Mouse (Mus musculus): ENCODE results near the gene Gpr176. TPM values are rescaled to one million over a fixed set of nuclear protein-coding genes. Genes with fewer than 3 reads are reported as not detected.

Gpr176 gene
- polyA plus RNA-seq, 1 experiment from 2014 or later: 5.2 TPM

GRCm38 (mm10) chr2:118257094-118257493 lies 116.1 kb downstream of the Gpr176 start:
- peak; percentile 34; the same call in 1 of the 2 replicates for ATAC-seq (replicated peaks)
- Histone ChIP-seq H3K27me3 (no peaks in the 10 kb centered on the region), H3K9ac (replicated peaks) (no peak overlapping the region), H3K4me1 (peaks cover 11% of the 10 kb centered on the region; the same call in 1 of the 2 replicates), H3K27ac (replicated peaks) (no peak overlapping the region), H3K4me2 (replicated peaks) (peak overlapping the region; percentile 59), H3K4me3 (peak overlapping the region; percentile 47), H3K9me3 (no peaks in the 10 kb centered on the region), H3K36me3 (no peaks in the 10 kb centered on the region)
- 76% methylated on average over 8 of the region's 8 CpGs for whole genome bisulfite sequencing

GRCm38 (mm10) chr2:118256621-118257053 lies 116.6 kb downstream of the Gpr176 start, which contains the start of gene Fsip1:
Gene Fsip1 (minus strand): TSS chr2:118256966.
- 0 out of 2 replicates have a peak within 1 kb of the TSS, but pooled peaks have one; percentile 23 for H3K27ac ChIP-seq (replicated peaks)
- no peaks in the 10 kb centered on the region for H3K27me3 ChIP-seq
- WGBS: under 1% methylated on average over 25 of the region's 25 CpGs
- H3K4me3 ChIP-seq: peak within 1 kb of the TSS; percentile 47
- peaks cover 11% of the 10 kb centered on the region; the same call in 1 of the 2 replicates for H3K4me1 ChIP-seq
- peak within 1 kb of the TSS; percentile 50 for H3K9ac ChIP-seq (replicated peaks)
- peak within 1 kb of the TSS; percentile 59 for H3K4me2 ChIP-seq (replicated peaks)
- no peaks in the 10 kb centered on the region for H3K9me3 ChIP-seq
- peak; percentile 90 for ATAC-seq (replicated peaks)
- H3K36me3 ChIP-seq: no peaks in the 10 kb centered on the region

- no peaks in the 10 kb centered on the region for H3K36me3 ChIP-seq
- peaks cover 11% of the 10 kb centered on the region; the same call in 1 of the 2 replicates for H3K4me1 ChIP-seq
- no peak for ATAC-seq (replicated peaks)
- 71% methylated on average over 8 of the region's 8 CpGs for WGBS
- H3K9ac ChIP-seq (replicated peaks): no peak overlapping the region
- no peak overlapping the region for H3K27ac ChIP-seq (replicated peaks)
- H3K4me2 ChIP-seq (replicated peaks): no peak overlapping the region
- no peak overlapping the region for H3K4me3 ChIP-seq
- H3K27me3 ChIP-seq: no peaks in the 10 kb centered on the region
- H3K9me3 ChIP-seq: no peaks in the 10 kb centered on the region
These were observed 118.7 kb downstream of the Gpr176 start for GRCm38 (mm10) chr2:118254516-118254915.

- no peaks in the 10 kb centered on the region for H3K9me3 ChIP-seq
- H3K4me3 ChIP-seq: no peak overlapping the region
- no peak overlapping the region for H3K4me2 ChIP-seq (replicated peaks)
- H3K27me3 ChIP-seq: no peaks in the 10 kb centered on the region
- no peak overlapping the region for H3K27ac ChIP-seq (replicated peaks)
- H3K36me3 ChIP-seq: no peaks in the 10 kb centered on the region
- WGBS: 76% methylated on average over 12 of the region's 12 CpGs
- ATAC-seq (replicated peaks): no peak
- H3K4me1 ChIP-seq: peaks cover 3% of the 10 kb centered on the region; the same call in 1 of the 2 replicates
- H3K9ac ChIP-seq (replicated peaks): no peak overlapping the region
These were observed 124.3 kb downstream of the Gpr176 start for GRCm38 (mm10) chr2:118248966-118249365.

- Histone ChIP-seq H3K4me2 (replicated peaks) (no peak overlapping the region), H3K4me1 (peaks cover 3% of the 10 kb centered on the region; the same call in 1 of the 2 replicates), H3K36me3 (no peaks in the 10 kb centered on the region), H3K27me3 (no peaks in the 10 kb centered on the region), H3K27ac (replicated peaks) (no peak overlapping the region), H3K9me3 (no peaks in the 10 kb centered on the region), H3K4me3 (no peak overlapping the region), H3K9ac (replicated peaks) (no peak overlapping the region)
- 72% methylated on average over 2 of the region's 2 CpGs for WGBS
- no peak for ATAC-seq (replicated peaks)
These were observed 125.2 kb downstream of the Gpr176 start for GRCm38 (mm10) chr2:118248016-118248415.

- Histone ChIP-seq H3K9me3 (no peaks in the 10 kb centered on the region), H3K4me3 (no peak overlapping the region), H3K9ac (replicated peaks) (no peak overlapping the region), H3K36me3 (no peaks in the 10 kb centered on the region), H3K4me2 (replicated peaks) (no peak overlapping the region), H3K4me1 (peaks cover 3% of the 10 kb centered on the region; the same call in 1 of the 2 replicates), H3K27me3 (no peaks in the 10 kb centered on the region), H3K27ac (replicated peaks) (no peak overlapping the region)
- peak; percentile 80 for ATAC-seq (replicated peaks)
- WGBS: 9% methylated on average over 10 of the region's 10 CpGs
These were observed 127.3 kb downstream of the Gpr176 start for GRCm38 (mm10) chr2:118245914-118246313.

GRCm38 (mm10) chr2:118236196-118236595 lies 137.0 kb downstream of the Gpr176 start:
- no peak overlapping the region for H3K4me2 ChIP-seq (replicated peaks)
- no peak overlapping the region for H3K9ac ChIP-seq (replicated peaks)
- H3K4me1 ChIP-seq: peaks cover 8% of the 10 kb centered on the region
- H3K4me3 ChIP-seq: no peak overlapping the region
- H3K36me3 ChIP-seq: no peaks in the 10 kb centered on the region
- no peaks in the 10 kb centered on the region for H3K9me3 ChIP-seq
- WGBS: 80% methylated on average over 7 of the region's 7 CpGs
- no peaks in the 10 kb centered on the region for H3K27me3 ChIP-seq
- H3K27ac ChIP-seq (replicated peaks): no peak overlapping the region
- no peak for ATAC-seq (replicated peaks)

- 59% methylated on average over 3 of the region's 3 CpGs for WGBS
These were observed 137.6 kb downstream of the Gpr176 start for GRCm38 (mm10) chr2:118235614-118236013.

GRCm38 (mm10) chr2:118230544-118230943 lies 142.7 kb downstream of the Gpr176 start:
- ATAC-seq (replicated peaks): no peak
- H3K27me3 ChIP-seq: no peaks in the 10 kb centered on the region
- no peak overlapping the region for H3K27ac ChIP-seq (replicated peaks)
- no peaks in the 10 kb centered on the region for H3K36me3 ChIP-seq
- no peaks in the 10 kb centered on the region for H3K9me3 ChIP-seq
- H3K4me3 ChIP-seq: no peak overlapping the region
- no peak overlapping the region for H3K9ac ChIP-seq (replicated peaks)
- H3K4me2 ChIP-seq (replicated peaks): no peak overlapping the region
- WGBS: 90% methylated on average over 3 of the region's 3 CpGs
- H3K4me1 ChIP-seq: peaks cover under 1% of the 10 kb centered on the region; the same call in 1 of the 2 replicates

More at GRCm38 (mm10) chr2:118235614-118236013, 137.6 kb downstream of the Gpr176 start:
- Histone ChIP-seq H3K4me2 (replicated peaks) (no peak overlapping the region), H3K36me3 (no peaks in the 10 kb centered on the region), H3K4me3 (no peak overlapping the region), H3K9me3 (no peaks in the 10 kb centered on the region), H3K27ac (replicated peaks) (no peak overlapping the region), H3K4me1 (peaks cover 8% of the 10 kb centered on the region), H3K27me3 (no peaks in the 10 kb centered on the region), H3K9ac (replicated peaks) (no peak overlapping the region)
- 0 out of 2 replicates have a peak, but pooled peaks have one; percentile 35 for ATAC-seq (replicated peaks)

GRCm38 (mm10) chr2:118228486-118229079 lies 144.6 kb downstream of the Gpr176 start:
- peak; percentile 71 for ATAC-seq (replicated peaks)
- Histone ChIP-seq H3K27ac (replicated peaks) (no peak overlapping the region), H3K9ac (replicated peaks) (no peak overlapping the region), H3K4me1 (peaks cover 11% of the 10 kb centered on the region), H3K36me3 (no peaks in the 10 kb centered on the region), H3K9me3 (no peaks in the 10 kb centered on the region), H3K4me3 (no peak overlapping the region), H3K27me3 (no peaks in the 10 kb centered on the region), H3K4me2 (replicated peaks) (no peak overlapping the region)
- 62% methylated on average over 4 of the region's 4 CpGs for WGBS

All from forebrain, embryonic 15.5 days (tissue).